Mouse (Mus musculus): ENCODE results near the gene Polrmt.
"Not testable (repeated sequence)": the region's sequence is repeated elsewhere in the genome, so short reads cannot be mapped to it uniquely, and the experiment has no call there.

Polrmt gene

DNA sequence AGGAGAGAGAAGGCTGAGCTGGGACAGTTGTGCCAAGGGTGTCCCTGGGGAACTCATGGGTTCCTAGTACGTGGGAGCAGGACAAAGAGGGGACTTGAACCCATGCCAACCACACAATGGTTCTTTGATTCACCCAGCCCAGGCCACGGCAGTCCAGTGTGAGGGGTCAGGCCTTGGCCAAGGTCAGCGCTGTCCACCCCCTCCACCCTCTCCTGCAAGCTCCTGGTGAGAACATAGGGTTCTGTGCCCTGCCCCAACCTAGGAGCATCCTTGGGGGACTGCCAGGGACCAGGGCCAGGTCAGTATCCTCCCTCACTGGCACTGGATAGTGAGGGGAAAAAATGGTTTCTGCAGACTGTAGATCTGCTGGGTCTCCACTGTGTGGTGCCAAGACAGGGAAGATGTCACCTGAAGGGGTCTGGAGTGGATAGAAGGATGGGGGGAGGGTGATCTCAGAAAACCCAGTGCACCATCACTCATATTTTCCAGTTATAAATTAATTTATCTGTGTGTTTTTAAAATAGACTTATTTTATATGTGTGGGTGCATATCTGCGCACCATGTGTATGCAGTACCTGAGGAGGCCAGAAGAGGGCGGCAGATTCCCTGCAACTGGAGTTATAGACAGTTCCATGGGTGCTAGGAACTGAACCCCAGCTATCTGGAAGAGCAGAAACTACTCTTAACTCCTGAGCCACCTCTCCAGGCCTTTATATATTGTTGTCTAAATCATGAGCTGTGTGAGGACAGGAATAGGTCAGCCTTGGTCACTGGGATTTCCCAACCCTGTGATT, 28.3 kb upstream of the Polrmt start:
- DNase-seq (ENCODE audit: low spot score): no peak

DNA sequence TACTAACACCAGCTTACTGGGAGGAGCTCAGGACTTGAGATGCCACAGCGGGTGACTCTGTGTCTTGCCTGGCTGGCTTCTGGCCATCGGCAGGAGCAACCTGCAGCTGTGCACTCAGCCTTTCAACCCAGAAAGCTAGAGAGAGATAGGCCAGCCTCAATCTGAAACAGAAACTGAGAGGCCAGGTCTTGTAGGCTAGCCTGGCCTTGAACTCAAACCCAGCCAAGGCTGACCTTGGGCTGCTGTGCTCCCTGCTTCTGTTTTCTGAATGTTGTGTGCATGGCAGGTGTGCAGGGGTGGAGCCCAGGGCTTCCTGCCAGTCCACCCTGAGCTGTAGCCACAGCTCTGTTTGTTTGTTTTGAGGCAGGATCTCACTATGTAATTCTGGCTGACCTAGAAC, 26.8 kb upstream of the Polrmt start:
- DNase-seq (ENCODE audit: low spot score): no peak

DNA sequence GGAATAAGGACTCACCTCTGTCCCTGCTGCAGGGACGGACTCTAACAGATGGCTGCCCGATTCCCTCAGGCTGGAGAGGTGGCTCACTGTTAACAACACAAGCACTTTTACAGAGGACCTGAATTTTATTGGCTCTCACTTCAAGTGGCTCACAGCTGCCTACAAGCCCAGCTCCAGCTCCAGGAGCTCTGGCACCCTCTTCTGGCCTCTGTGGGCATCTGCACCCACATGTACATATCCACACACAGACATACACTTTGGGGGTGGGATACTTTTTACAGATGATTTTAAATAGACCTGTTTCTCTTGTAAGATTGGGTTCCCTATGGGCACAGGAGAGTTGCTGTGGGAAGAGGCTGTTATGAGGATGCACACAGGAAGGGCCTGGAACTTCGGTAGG, 25.9 kb upstream of the Polrmt start:
- DNase-seq (ENCODE audit: low spot score): no peak

DNA sequence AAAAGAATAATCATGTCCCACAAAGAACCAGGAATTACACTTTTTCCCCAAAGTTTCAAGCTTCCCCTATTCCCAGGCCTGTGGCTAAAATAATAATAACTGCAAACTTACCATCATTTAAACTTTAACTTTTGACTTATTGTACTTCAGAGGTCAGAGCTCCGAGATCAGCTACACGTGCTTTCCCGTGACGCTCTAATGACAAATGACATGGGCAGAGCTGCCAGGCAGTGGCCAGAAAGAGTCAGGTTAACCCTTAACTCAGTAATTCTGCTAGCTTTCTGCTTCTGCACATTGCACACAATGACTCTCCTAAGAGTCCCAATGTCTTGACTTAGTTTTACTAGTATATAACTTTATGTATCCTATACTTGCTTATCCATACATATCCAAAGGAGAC, 22.9 kb upstream of the Polrmt start:
- no peak for DNase-seq (ENCODE audit: low spot score)

DNA sequence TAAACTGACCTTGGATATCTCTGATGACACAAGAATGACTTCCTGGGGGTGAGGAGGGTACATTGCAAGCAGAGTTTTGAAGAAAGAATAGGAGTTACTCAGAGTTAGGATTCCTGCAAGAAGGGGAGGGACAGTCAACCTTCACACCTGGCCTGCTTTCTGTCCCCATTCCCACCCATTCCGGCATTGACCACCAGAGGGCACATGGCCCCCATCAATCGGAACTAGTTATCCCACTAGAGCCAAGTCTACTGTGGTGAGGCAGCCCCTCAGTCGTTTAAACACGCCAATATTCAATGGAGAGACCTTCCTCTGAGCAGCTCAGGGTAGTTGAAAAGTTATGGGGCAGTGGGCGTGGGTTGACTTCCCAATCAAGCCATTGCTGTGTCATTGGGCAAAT, 22.0 kb upstream of the Polrmt start:
- no peak for DNase-seq (ENCODE audit: low spot score)

DNA sequence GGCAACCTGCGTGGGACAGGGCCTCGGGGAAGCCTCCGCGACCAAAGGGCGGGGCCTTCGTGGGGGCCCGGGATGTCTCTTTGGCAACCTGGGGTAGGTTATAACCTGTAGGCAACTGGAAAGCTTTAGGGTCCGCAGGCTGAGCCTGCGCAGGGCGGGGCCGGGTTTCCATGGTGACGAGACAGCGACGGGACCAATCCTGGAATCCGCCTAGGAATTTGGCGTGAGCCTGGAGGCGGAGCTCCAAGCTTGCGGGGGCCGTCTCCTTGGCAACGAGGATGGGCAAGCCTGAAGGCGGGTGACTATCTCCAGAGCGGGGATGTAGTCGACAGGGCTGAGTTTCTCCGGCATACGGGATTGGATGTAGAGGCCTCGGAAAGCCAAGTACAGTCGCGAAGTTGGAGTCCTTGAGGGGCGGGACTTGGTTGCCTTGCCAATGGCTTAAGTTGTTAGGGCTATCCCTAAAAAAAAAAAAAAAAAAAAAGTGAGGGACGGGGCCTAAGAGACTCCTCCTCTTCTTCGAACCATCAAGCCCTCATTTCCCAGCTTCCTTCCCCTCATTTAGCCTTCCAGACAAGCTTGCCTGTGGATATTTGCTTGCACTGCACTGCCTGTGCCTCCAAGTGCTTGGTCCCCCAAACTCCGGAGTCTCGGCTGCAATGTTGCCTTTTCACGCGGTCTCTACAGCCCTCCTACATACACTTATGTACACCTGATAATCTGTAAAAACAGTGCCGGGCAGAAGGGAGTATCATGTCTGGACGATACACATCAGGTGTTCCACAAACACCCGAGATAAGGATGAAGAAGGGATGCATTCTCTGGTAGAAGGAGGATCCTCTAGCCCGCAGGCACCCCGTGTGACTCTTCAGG, 21.2 kb upstream of the Polrmt start:
- DNase-seq (ENCODE audit: low spot score): peak; percentile 86

DNA sequence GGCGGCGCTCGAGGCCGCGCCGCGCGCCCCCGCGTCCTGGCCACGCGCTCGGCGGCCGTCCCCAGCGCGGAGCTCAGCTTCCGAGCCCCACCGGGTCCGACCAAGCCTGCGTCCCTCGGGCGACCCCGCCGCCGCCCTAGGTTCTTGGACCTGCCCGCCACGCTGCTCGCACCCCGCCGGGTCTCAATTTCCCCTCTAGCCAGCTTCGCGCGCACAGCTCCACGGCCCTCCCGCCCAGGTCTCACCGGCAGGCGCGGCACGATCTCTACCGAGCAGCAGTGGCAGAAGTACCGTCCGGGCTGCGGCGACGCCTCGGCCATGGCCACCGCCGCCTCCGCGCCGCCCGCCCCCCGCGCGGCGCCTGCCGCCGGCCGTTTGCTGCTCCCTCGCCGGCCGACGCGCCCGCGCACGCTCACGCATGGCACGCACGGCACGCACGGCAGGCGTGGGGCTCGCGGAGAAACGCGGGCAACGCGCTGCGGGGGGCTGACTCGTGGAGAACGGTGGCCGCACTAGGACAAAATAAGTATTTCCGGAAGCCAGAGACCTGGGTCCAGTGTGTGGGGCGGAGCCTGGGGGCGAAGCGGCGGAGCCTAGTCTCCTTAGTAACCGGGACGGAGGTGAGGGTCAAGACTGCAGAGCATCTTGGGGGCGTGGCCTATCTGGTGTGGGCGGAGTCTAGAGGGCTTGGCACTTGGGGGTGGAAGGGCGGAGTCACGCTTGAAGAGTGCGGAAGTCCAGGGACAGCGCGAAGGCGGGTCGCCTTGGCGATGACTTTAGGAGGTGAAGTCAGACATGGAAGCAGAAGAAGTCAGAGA, 20.3 kb upstream of the Polrmt start, which contains the start of gene Rnf126:
Gene Rnf126 (minus strand): TSS at position 445 of the 818 bp plus-strand sequence.
- DNase-seq (ENCODE audit: low spot score): peak; percentile 97

DNA sequence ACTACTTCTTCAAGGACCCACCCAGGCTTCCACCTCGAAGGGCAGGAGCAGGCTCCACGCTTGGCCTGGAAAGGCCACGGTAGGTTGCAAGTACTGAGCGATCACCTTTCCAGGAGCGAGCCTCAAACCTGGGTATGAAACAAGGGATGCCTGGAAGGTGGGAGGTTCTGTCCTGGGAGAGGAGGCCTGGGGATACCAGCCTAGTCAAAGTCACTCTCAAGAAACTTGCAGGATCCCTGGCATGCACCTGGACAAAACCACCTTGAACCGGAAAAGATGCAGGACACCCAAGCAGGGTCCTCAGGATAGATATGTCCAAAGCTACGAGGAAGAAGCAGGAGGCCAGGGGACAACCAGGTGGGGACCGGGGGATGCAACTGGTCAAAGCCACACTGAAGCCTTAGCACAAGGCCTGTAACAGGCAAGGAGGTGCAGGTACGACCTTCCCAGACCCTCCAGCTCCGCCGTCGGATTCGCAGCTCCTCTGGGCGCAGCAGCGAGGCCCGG, 19.7 kb upstream of the Polrmt start:
- DNase-seq (ENCODE audit: low spot score): no peak

DNA sequence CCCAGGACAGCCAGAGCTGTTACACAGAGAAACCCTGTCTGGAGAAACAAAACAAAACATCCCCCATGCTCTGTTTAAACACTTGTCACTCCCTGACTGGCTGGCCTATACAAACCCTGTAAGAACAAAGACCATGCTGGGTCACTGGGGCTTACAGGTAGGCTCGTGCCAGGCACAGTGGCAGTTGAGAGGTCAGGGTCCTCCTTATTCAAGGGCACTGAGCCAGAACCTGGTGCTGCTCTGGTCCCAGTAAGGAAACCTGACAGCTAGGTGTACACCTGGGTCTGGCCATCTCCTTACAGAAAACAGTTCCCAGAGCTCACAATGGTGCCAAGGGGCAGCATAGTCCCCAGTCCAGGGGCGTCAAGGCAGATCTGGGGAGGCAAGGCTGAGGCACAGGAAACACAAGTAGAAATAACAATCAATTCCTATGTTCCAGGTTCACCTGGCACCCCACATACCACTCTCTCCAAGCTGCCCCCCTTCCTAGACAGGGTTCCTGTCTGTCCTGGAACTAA, 18.9 kb upstream of the Polrmt start:
- DNase-seq (ENCODE audit: low spot score): no peak

DNA sequence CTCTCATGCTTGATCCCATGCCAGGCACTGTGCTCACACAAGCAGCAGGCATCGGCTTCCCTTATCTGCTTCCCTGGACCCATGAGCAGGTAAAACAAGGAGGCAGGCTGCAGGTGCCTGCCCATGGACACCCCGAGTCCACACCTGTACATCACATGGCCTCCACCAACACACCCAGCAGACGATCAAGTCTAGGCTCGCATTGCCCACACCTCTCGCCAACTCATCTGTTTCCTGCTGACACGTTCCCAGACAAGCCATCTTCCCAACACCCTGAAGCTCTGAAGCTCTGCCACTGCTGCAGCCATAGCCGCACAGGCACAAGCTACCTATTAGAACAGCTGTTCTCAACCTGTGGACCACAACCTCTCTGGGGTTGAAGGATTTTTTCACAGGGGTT, 17.9 kb upstream of the Polrmt start:
- DNase-seq (ENCODE audit: low spot score): no peak

DNA sequence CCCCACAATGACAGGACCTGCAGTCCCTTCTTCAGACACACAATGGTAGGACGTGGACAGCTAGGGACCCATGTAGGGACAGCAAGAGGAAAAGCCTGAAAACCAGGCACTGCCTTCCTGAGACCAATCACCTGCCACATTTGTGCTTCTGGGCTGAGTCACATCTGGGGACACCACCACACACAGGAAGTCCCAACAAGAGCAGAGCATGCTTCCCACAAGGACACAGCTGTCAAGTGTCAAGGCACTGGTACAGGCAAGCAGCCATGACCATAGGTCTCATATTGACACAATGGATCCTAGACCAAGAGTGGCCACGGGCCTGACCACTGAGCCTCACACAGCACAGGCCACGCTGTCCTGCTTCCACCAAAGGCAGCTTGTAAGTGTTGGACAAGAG, 16.5 kb upstream of the Polrmt start:
- no peak for DNase-seq (ENCODE audit: low spot score)

DNA sequence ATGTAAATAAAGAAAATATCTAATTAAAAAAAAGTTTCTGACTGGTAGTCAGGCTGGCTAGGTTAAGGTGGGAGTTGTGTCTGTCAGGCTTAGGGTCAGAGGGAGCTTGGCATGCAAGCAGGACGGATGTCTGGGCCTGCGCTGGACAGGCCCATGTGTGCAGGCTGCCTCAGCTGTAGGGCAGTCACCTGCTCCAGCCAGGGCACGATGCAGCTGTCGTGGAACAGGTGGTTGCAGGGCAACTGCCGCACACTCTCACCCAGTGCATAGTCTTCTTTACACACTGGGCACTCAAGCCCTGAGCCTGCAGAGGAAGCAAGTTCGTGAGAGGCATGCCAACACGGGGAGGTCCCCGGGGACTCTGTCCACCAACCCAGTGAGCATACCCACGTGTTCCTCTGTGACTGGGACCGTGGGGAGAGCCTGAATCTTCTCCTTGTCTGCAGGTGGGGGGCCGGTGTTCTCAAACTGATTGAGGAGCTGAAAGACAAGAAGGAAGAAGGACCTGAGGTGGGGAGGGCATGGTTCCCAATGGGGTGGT, 14.3 kb upstream of the Polrmt start:
- DNase-seq (ENCODE audit: low spot score): no peak

DNA sequence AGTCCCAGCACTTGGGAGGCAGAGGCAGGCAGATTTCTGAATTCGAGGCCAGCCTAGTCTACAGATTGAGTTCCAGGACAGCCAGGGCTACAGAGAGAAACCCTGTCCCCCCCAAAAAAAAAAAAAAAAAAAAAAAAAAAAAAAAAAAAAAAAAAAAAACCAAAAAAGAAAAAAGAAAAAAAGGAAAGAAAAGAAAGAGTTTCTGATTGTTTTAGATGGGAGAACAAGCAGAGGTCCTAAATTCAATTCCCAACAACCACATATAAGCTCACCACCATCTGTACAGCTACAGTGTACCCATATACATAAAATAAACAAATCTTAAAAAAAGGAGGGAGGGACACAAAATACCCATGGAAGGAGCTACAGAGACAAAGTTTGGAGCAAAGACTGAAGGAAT, 13.3 kb upstream of the Polrmt start:
- DNase-seq (ENCODE audit: low spot score): not testable (repeated sequence)

DNA sequence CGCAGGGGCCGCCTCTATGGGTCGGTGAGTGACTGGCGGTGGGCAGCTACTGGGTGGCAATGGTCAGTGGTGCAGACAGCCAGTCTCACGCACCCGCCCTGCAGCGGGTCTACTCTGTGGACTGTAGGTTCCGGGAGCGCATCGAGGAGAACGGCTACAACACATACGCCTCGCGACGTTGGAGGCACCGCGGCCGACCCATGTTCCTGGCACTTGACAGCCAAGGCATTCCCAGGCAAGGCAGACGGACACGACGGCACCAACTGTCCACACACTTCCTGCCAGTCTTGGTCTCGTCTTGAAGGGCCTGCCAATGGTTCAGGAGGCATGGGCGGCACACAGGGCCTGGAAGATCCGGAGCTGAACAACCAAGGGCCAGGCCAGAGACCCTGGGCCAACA, 10.3 kb upstream of the Polrmt start:
- no peak for DNase-seq (ENCODE audit: low spot score)

DNA sequence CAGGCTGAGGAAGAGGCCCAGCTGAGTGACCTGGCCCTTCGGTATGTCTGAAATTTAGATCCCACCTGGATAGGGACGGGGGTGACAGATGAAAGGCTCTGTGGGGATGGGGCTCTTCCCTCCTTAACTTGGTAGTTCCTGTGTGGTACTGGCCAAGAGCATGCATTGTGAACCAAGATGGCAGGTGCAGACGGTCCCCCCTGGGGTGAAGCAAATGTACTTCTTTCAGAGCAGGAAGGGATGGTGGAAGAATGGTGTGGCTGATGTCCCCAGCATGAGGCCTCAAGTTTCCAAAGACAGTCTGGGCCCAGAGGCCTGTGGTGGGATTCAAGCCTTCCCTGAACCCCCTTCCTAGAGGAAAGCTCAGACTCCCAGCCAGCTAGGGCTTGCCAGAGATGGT, 9.5 kb upstream of the Polrmt start:
- no peak for DNase-seq (ENCODE audit: low spot score)

DNA sequence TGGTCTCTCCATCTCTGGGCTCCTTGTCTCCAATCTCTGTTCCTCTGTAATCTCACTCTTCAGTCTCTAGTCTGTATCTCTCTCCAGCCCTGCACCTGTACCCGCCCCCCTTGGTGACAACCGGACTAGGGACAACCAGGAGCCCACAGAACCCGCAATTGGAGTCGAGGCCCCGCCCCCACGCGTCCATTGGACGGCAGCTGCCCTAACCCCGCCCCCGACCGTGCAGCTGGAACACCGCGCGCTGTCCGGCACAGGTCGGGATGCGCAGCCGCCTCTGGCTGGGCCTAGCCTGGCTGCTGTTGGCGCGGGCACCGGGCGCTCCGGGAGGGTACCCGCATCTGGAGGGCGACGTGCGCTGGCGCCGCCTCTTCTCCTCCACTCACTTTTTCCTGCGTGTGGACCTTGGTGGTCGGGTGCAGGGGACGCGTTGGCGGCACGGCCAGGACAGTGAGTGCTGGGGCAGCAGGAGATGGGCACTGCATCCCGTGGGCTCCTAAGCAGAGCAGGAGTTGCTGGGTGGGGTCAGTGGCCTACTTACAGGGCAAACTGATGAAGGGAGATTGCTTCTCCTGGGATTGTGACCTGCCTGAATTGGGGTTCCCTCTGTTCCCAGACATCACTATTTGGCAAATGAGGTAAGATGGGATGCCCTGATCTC, 8.6 kb upstream of the Polrmt start, which contains the start of gene Fgf22:
Gene Fgf22 (plus strand): TSS at position 221 of the 661 bp plus-strand sequence.
- DNase-seq (ENCODE audit: low spot score): no peak

DNA sequence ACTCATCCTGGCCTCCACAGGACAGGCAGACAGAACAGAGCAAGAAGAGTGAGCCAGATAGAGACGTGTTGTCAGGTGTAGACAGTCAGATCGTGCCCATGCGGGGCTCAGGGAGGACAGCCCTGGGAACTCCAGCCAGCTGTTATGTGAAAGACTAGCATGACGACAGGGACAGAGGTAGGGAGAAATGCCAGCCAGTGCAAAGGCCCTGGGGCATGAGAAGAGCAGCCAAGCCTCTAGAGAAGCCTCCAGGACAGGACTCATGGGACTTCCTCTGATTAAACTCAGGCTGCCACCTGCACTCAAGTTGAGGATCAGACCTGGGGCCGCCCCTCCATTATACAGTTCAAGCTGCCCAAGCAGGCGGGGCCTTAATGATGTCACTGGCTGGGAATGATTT, 2.1 kb upstream of the Polrmt start:
- DNase-seq (ENCODE audit: low spot score): no peak

DNA sequence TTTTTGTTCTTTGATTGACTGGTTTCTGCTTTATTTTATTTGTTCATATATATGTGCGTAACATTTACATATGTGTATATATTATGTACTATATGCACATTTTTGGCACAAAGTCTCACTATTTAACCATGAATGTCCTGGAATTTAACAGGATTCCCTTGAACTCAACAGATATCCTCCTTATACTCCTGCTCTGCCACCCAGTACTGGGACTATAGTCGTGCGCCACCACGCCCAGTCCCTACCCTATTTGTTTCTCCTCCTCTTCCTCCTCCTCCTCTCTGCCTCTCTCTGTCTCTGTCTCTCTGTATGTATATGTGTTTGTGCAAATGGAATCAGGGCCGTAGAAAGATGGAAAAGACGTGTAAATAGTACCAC, 382 bp upstream of the Polrmt start:
- DNase-seq (ENCODE audit: low spot score): no peak

DNA sequence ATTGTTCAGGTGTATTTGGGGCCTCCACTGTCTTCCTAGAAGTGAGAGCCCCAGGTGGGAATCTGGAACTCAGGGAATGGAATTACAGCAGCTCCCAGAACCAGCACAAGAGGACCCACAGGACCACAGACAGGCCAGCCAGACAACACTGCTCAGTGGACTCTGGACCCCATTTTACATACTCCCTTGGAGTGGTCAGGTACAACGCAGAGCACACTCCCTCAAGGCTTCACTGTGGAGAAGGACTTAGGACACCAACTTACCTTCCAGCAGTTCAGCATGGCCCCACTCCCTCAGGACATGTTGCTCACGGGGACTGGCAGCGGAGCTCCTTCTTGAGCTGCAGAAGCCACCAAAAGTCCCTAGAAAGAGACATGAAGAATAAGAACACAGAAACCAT, 970 bp downstream of the Polrmt start:
- no peak for DNase-seq (ENCODE audit: low spot score)

DNA sequence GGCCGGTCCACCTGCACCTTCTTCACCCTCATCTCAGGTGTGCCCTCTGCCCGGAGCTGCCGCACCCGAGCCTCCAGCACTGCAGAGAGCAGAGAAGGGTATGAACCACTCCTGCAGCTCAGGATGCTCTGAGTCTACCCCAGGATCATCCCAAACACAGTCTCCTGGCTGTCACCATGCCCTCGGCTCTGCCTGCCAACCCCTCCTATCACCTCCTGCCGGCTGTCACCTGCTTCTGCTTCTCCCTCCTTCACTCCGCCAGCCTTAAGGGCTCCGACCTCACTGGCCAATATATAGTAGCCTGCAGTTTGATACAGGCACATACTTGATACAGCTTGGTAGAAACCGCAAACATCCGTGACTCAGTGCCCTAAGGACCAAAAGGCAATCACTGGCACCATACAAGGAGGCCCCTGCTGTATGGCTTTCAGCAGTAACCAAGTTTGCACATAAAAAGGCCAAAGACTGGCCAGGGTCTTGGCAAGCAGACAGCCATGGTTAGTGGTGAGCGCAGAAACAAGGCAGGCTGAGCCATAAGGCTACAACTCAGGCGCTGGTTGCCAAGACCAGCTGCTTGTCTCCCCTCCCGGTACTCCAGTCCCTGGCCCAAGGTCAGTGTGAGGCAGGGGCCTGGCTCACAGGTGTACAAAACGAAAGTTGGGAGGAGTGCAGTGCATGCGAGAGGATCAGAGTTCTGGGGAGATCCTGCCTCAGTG, 2.6 kb downstream of the Polrmt start:
- no peak for DNase-seq (ENCODE audit: low spot score)
